Mouse (Mus musculus) lung, postnatal 0 days (tissue): ENCODE measurements at regions not wholly inside any gene's neighbourhood (a gene's known extent, or its start where the extent isn't known, plus 50 kb on each side); places are given as distances from the start of the nearest gene placed in this dataset.

Source experiments
- CTCF ChIP-seq: IDR thresholded peaks from 2 replicates; pipeline ENCODE4 v1.5.1; 2016; ENCODE audit warnings: antibody characterized with exemption, mild to moderate bottlenecking
- EP300 ChIP-seq: IDR thresholded peaks from 2 replicates; pipeline ENCODE4 v1.6.1; 2016; ENCODE audit warnings: antibody characterized with exemption, mild to moderate bottlenecking, control low read depth

DNA sequence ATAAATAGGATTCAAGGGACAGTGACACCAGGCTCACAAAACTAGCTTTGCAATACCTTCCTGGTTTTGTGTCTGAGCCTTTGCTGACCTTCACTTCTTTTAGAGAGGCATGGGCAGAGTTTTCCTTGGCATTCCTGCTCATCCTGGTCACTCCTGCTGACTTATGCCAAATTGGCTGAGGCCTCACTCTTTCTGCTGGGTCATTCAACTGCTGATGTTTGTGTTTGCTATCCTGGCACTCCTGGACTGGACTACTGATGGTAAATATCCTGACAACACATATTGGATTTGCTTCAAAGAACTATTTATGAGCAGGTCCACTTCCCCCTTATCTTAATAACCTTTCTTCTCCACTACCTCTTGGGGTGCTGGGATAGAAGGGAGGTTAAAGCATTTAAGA is 228.7 kb downstream of the Gm4340 start:
- TF ChIP-seq CTCF (no peak), EP300 (no peak)
